Mouse (Mus musculus) cerebellum, adult 2 months (tissue): Measurements from ENCODE around the gene Cenpp. TPM values are rescaled to one million over a fixed set of nuclear protein-coding genes. Genes with fewer than 3 reads are reported as not detected.
A peak's percentile ranks its signal among the peaks of the same experiment; 100 is the strongest.

ENCODE experiments used
- DNase-seq, 2 experiments: peaks; one replicate each; pipeline ENCODE4 v3.0.0; 2021
- H3K27ac ChIP-seq: fragments of 200-500 bp; 2 replicates; pipeline ENCODE4 v1.5.1; 2012; ENCODE audit warnings: low read length, control low read depth, inconsistent platforms; ENCODE audit not compliant: insufficient read depth
- H3K27me3 ChIP-seq: fragments of 200-500 bp; 2 replicates; pipeline ENCODE4 v1.6.1; 2012; ENCODE audit warnings: inconsistent platforms, mild to moderate bottlenecking, low read length, moderate library complexity; ENCODE audit not compliant: control insufficient read depth, insufficient read depth
- H3K4me1 ChIP-seq: fragments of 200-500 bp; 2 replicates; pipeline ENCODE4 v1.6.1; 2011; ENCODE audit warnings: low read length; ENCODE audit not compliant: control insufficient read depth, insufficient read depth
- H3K4me3 ChIP-seq: fragments of 200-500 bp; replicated peaks from 2 replicates; pipeline ENCODE3; 2011; ENCODE audit warnings: mild to moderate bottlenecking, low read depth, low read length, control low read depth; ENCODE audit not compliant: insufficient read depth
- CTCF ChIP-seq: fragments of 200-500 bp; IDR thresholded peaks from 2 replicates; pipeline ENCODE4 v1.5.1; 2011; ENCODE audit warnings: low read depth, mild to moderate bottlenecking, control low read depth, low read length, moderate library complexity, borderline replicate concordance; ENCODE audit not compliant: insufficient read depth
- POLR2A ChIP-seq: fragments of 200-500 bp; IDR thresholded peaks from 2 replicates; pipeline ENCODE4 v1.6.1; 2011; ENCODE audit warnings: low read length, control low read depth, borderline replicate concordance; ENCODE audit not compliant: insufficient read depth
- WGBS: fragments of 180-500 bp; shearing (Covaris S2); methylation state at CpG from one replicate; pipeline ENCODE4 v1.1.7; 2018; 5-methylcytosine and 5-hydroxymethylcytosine counted together
- polyA plus RNA-seq: library from polyadenylated mRNA; depleted of rRNA; stranded (reverse); fragments of >200 nt; gene quantifications from 2 replicates; pipeline ENCODE4 v1.2.3, GENCODE M21; 2012; rRNA removed

Cenpp gene
- polyA plus RNA-seq, 1 experiment, result 0.98 TPM

GRCm38 (mm10) chr13:49430529-49430928, 222.1 kb downstream of the Cenpp start:
- Histone ChIP-seq H3K4me1 (peaks cover 4% of the 10 kb centered on the region; the same call in 1 of the 2 replicates), H3K27ac (no peak overlapping the region), H3K27me3 (no peaks in the 10 kb centered on the region), H3K4me3 (no peak overlapping the region)
- 64% methylated on average over 4 of the region's 4 CpGs for WGBS
- no peak for DNase-seq
- TF ChIP-seq CTCF (no peak), POLR2A (no peak)

GRCm38 (mm10) chr13:49428042-49428675, 224.4 kb downstream of the Cenpp start:
- Histone ChIP-seq H3K27ac (peak overlapping the region; percentile 4; the same call in 1 of the 2 replicates), H3K4me1 (peaks cover 4% of the 10 kb centered on the region; the same call in 1 of the 2 replicates), H3K4me3 (no peak overlapping the region), H3K27me3 (no peaks in the 10 kb centered on the region)
- DNase-seq, result no peak
- TF ChIP-seq CTCF (no peak), POLR2A (no peak)
- WGBS, result 96% methylated on average over 1 of the region's 1 CpGs

GRCm38 (mm10) chr13:49426736-49427135, 225.8 kb downstream of the Cenpp start:
- no peak for DNase-seq
- H3K4me1 ChIP-seq, result peaks cover 9% of the 10 kb centered on the region
- no peak overlapping the region for H3K27ac ChIP-seq
- WGBS, result 88% methylated on average over 3 of the region's 3 CpGs
- no peaks in the 10 kb centered on the region for H3K27me3 ChIP-seq
- TF ChIP-seq POLR2A (no peak), CTCF (no peak)
- H3K4me3 ChIP-seq, result no peak overlapping the region

DNA sequence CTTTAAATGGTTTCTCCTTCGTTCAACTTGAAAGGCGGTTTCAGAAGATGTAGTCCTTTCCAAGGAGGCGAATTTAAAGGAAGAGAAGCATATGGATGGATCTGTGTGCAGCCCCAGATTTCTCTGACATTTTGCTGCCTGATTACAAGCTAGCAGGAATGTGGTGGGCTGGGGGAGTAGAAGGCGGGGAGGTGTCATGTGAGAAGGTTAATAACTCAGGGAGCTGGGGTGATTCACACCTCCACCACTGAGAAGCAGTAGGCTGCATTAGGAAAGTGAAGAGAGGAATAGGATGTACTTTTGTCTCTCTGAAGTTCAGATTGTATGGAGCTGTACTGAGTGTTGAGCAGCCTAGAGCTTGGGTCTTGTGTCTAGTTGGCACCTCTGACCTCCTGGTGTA, 230.6 kb downstream of the Cenpp start:
- peak overlapping the region; percentile 93 for H3K4me3 ChIP-seq
- no peak for DNase-seq
- TF ChIP-seq CTCF, result no peak
- no peak for TF ChIP-seq POLR2A
- 32% methylated on average over 4 of the region's 4 CpGs for WGBS
- no peaks in the 10 kb centered on the region for H3K27me3 ChIP-seq
- no peak overlapping the region for H3K27ac ChIP-seq
- peaks cover 5% of the 10 kb centered on the region for H3K4me1 ChIP-seq

- Histone ChIP-seq H3K27ac (no peak overlapping the region), H3K4me1 (peaks cover 5% of the 10 kb centered on the region), H3K4me3 (peak overlapping the region; percentile 93), H3K27me3 (no peaks in the 10 kb centered on the region)
- DNase-seq, result no peak
- no peak for TF ChIP-seq POLR2A
- WGBS, result under 1% methylated on average over 15 of the region's 15 CpGs
Observed at GRCm38 (mm10) chr13:49421606-49421917, 231.0 kb downstream of the Cenpp start.

DNA sequence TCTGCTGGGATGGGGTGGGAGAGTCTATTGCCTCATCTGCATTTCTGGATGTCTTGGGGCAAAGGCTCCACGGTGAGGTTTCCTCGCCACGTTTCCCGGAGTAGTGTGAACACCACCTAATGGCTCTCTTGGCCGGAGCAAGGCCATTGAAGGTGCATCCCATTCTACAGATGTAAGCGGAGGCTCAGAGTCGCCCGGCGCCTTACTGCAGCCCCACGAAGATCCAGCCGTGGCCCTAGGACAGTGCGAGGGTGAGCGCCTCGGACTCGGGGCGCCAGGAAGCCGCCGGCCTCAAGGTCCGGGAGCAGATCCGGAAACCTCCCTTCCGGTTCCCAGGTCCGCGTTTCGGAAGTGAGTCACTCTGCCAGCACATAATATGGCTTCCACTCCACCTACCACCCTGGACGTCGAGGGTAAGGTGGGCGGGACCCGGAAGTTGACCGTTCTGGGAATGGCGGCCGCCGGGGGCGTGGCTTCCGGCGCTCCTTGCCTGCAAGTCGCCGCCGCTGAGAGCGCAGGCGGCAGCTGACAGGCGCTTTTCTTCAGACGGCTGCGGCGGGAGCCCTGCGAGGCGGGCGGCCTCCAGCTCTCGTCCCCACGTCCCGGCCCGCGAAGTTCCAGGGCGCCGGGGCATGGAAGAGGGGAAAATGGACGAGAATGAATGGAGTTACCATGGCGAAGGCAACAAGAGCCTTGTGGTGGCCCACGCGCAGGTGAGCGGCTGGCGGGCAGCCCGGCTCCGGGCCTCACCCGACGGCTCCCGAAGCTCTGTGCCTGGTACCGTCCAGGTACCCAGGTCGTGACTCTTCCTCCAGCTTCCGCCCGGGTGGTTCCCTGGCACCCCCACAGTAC, 231.6 kb downstream of the Cenpp start, which contains the start of gene Ippk:
Gene Ippk (plus strand): TSS at position 496 of the 852 bp plus-strand sequence.
- whole genome bisulfite sequencing, result under 1% methylated on average over 69 of the region's 69 CpGs
- H3K27ac ChIP-seq, result peak within 1 kb of the TSS; percentile 82
- peak within 1 kb of the TSS; percentile 94 for H3K4me3 ChIP-seq
- H3K27me3 ChIP-seq, result no peaks in the 10 kb centered on the region
- peak; percentile 97 to 99 for DNase-seq
- TF ChIP-seq POLR2A (peak; percentile 89), CTCF (no peak)
- H3K4me1 ChIP-seq, result peaks cover 5% of the 10 kb centered on the region

Other genes with a start within 250 kb of the Cenpp start
- 11.3 and 12.8 TPM in 2 replicates for gene Ippk, start 231.5 kb downstream of the Cenpp start, polyA plus RNA-seq
- gene Tes3-ps, start 159.5 kb downstream of the Cenpp start, polyA plus RNA-seq, result 0.39 and 0.40 TPM in 2 replicates
- 4.3 and 5.1 TPM in 2 replicates for gene Ecm2, start 148.0 kb downstream of the Cenpp start, polyA plus RNA-seq
- 0.92 and 1.1 TPM in 2 replicates for gene Aspn, start 108.3 kb downstream of the Cenpp start, polyA plus RNA-seq
- gene Omd, start 70.3 kb downstream of the Cenpp start, polyA plus RNA-seq, result 0.41 and 1.3 TPM in 2 replicates
- gene Ogn, start 44.7 kb downstream of the Cenpp start, polyA plus RNA-seq, result 2.2 and 4.6 TPM in 2 replicates
- gene Nol8, start 293 bp upstream of the Cenpp start, polyA plus RNA-seq, result 10.1 and 10.7 TPM in 2 replicates
- gene Iars, start 29.3 kb upstream of the Cenpp start, polyA plus RNA-seq, result 45.5 and 46.4 TPM in 2 replicates
- gene Gm30302, start 146.2 kb upstream of the Cenpp start, polyA plus RNA-seq, result not detected in 2 replicates